Mouse (Mus musculus) cerebellum, adult 8-10 months (tissue): Measurements from ENCODE around the gene Grik2.
"Not testable (repeated sequence)": the region's sequence is repeated elsewhere in the genome, so short reads cannot be mapped to it uniquely, and the experiment has no call there.

Source experiments
- DNase-seq: peaks from one replicate; pipeline ENCODE4 v3.0.0; 2022

Grik2 gene

GRCm38 (mm10) chr10:49639901-49640300, 148.7 kb downstream of the Grik2 start:
- DNase-seq, result peak; percentile 63

DNA sequence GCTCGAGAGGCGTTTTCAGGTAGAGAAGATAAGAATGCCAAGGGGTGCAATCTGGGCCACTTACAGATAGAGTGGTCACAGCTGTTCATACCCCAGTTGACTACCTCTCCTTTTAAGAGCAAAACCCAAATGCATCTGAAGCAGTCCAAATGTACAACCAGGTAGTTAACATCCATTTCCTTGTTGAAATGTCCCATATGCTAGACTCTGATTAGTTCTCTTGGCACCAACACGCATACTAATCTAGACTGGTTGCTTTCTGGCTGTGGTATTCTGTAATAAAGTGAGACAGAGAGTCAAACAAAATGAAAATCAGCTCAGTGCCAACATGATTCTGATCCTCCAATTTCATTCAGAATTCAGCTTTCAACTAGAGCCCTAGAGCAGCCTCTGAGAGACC, 164.6 kb downstream of the Grik2 start:
- DNase-seq, result no peak

DNA sequence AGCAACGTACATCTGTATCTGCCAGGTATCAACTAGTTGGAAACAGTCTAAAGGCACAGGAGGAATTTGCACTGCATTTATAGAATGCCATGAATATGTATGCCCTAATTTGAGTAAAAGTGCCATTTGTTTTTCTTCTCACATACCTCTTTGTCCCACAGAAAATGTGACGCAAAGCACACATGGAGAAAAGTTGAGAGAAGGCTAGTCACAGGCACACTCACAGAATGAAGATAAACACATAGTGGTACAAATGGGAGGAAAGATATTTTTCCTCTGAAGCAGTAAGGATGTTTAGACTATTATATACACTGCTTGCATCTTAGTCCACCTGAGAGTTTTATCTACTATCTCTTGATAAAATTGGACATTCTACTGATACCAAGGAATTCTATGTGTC, 190.9 kb downstream of the Grik2 start:
- no peak for DNase-seq

DNA sequence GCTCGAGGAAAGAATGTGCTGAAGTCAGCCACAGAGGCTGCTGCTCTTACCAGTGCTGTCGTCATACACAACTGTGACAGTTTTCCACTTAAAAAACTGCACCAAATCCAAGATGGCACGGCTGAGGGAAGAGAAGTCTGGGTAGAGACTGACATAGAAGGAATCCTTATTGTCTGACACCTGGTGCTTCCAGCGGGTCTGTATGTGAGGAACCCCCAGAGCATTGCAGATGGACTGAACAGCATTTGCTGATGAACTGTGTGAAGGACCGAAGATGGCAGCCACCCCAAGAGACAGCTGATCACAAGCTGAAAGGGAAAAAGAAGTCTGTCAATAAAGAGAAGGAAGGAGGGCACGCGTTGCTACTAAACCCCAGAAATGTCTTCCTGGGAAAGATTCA, 215.1 kb downstream of the Grik2 start:
- DNase-seq, result no peak

- no peak for DNase-seq
Measured at GRCm38 (mm10) chr10:49559872-49560407, 228.6 kb downstream of the Grik2 start.

DNA sequence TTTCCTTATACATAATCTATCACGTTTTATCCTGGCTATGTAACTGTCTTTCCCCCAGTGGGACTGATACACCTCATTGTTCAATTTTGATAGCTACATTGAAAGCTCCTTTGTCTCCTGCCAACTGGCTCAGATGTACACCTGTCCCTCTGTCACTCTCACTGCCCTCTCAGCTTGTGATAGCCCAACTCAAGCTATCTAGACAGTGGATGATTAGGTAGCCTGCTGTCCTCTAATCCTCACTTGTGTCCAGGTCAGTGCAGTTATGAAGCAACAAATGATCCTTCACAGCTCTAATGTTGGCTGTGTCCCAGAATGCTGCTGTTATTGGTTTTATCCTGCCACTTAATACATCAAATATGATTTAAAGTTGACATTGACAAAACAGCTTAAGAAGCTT, 246.3 kb downstream of the Grik2 start:
- peak; percentile 28 for DNase-seq

- no peak for DNase-seq
Measured at GRCm38 (mm10) chr10:49519752-49520151, 268.8 kb downstream of the Grik2 start.

DNA sequence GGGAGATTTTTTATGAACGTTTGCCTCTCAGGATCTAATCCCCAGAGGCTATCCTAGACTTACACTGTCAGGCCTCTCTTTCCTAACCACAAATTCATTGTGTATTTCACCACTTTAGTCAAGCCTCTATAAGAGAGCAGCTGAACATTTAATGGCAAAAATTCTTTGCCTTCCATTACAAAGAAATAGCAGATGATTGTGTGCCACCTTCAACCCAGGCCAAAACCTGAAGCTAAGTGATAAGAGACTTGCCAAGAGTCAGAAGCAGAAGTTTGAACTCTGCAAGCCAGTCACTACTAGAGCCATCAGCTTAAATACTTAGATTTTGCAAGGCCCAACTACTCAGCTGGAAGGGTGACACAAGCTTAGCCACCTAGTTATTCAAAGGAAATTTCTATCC, 287.9 kb downstream of the Grik2 start:
- DNase-seq, result no peak

DNA sequence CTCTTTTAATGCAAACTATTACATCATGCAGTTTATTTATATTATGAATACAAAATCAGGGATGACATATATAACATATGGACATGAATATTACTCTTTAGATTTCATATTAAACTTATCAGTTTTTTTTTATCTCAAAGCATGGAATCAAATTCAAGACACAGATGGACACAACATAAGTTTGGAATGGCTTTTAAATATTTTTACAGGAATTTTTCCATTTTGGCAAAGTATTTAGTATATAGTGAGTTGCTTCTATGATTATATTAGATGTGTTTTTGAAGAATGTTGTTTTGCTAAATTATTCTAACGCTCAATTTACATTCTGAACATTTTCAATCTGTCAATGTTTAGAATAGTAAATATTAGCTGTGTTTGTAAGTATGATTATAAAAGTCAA, 291.3 kb downstream of the Grik2 start:
- no peak for DNase-seq

GRCm38 (mm10) chr10:49481439-49481838, 307.1 kb downstream of the Grik2 start:
- no peak for DNase-seq

GRCm38 (mm10) chr10:49480085-49480749, 308.3 kb downstream of the Grik2 start:
- DNase-seq, result no peak

DNA sequence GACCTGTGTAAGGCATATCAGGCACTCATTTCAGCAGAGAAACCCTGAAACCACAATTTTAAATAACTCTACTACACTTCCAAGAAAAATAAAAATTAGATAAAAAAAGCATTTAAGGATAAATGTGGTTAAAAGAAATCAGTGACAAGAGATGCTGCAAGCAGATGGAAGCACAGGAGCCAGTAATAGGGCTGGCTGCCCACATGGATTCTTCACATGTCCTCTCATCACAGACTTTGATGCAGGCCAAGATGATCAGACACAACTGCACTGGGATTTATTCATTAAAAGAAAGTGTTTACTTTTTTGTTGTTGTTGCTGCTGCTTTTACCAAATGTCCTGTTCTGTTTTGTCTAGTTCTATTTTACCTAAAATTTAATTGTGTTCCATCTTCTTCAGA, 315.0 kb downstream of the Grik2 start:
- DNase-seq, result no peak

- no peak for DNase-seq
Measured at GRCm38 (mm10) chr10:49456791-49457190, 331.8 kb downstream of the Grik2 start.

GRCm38 (mm10) chr10:49453535-49453934, 335.0 kb downstream of the Grik2 start:
- DNase-seq, result no peak

DNA sequence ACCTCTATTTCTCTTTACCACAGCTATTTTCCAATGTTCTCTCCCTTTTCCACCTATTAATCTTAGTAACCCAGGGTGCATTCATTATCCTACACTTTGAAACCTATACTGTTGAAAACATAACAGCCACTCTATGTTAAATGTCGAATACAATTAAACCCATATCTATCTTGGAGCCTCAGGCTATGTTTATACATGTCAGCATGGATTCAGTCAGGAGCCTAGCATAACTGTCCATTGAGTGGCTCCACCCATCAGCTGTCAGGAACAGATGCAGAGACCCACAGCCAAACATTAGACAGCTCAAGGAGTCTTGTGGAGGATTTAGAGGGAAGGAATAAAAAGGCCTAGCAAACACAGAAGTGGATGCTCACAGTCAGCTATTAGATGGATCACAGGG, 347.2 kb downstream of the Grik2 start:
- DNase-seq, result no peak

DNA sequence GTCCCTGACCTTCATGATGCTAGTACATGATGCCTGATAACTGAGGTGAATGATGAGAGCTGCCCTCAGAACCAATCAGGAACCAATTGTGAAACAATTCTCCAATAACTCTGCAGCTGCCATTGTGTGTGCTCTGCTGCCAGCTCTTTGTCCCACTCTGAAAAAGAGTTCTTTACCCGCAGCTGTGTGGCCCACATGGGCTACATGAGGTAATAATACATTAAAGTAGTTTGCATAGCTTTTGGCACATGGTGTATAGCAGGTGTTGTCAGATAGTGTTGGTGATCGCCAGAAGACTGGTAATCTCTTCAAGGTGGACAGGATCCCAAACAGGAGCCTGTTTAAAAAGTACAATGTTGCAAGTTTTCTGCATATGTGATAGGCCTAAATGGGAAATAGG, 351.5 kb downstream of the Grik2 start:
- no peak for DNase-seq

DNA sequence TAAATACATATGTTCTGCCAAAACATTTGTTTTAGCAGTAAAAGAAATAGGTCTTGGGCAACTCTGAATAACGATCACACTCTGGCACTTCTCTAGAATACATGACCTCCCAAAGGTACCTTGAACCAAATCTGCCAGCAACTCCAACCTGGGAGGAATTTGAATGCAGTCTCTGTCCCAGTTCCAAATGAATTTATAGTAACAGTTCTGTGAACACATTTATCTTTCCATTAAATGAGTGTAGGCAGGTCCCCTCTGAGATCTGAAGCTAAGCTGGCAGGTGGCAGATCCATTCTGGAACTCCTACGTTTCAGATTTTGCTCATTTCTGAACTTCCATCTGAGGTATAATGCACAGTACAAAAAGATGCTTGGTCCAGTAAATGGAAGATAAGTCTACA, 352.3 kb downstream of the Grik2 start:
- DNase-seq, result peak; percentile 35

DNA sequence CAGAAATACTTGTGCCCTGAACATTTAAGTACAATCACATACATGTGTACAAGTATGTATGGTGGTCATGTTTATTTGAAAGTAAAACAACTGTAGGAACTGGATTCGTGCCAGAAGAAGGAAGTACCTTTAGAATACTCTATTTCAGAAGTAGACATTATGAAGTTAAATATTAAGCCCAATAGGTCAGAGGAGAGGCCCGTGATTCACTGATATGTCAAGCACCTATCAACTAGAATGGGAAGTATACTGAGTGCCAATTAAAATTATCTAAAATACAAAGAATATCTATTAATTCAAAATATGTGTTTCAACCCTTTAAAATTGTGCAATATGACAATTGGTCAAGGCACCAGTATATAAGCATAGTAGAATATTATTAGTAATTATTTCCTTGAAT, 355.7 kb downstream of the Grik2 start:
- no peak for DNase-seq

DNA sequence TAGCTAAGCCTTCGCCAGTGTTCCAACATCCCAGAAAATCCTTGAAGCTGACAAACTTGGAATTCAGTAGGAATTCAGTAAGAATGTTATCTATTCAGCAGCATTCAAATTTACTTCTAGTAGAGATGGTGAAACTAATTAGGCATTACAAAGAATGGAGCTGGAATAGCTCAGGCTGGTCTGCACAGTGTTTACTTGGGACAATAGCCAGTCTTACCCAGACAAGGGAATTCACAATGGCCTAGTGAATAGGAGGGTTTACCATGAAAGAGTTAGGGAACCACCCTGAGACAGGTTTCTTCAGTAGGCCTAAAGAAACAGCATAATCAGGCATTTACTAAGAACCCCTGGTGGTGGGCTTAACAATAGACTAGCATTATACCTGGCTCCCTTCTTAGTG, 371.4 kb downstream of the Grik2 start:
- not testable (repeated sequence) for DNase-seq

DNA sequence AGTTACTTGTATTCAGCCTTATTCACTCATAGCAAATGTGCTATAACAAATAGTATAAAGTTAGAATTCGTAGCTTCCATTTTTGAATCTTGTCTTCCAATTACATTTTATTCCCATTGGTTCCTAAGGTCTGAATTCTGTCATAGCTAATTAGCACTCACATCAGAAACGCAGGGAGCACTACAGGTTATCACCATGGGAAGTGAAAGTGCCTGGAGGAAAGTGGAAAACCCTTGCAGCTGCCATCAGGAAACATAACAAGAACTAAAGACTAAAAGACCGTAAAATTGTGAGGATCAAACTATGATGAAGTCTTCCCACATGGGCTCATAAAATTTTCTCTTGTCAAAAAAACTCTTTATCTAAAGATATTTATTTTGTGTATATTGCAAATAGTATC, 405.6 kb downstream of the Grik2 start:
- no peak for DNase-seq

- peak; percentile 85 for DNase-seq
Measured at GRCm38 (mm10) chr10:49381852-49382251, 406.7 kb downstream of the Grik2 start.

DNA sequence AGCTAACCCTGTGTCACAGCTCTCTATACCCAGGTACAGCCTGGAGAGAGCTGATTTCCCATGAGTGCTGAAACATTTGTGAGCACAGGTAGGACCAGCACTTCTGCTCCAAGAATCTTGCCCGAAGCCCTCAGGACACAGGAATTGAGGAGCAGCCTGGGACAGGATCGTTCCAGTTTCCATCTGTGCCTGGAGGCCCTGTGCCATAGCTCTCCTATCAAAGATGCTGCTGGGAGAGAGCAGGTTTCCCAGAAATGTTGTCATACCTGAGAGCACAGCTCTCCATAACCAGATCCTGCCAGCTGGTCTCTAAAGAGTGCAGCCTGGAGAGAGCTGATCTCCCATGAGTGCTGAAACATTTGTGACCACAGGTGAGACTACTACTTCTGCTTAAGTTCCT, 420.0 kb downstream of the Grik2 start:
- peak; percentile 54 for DNase-seq

DNA sequence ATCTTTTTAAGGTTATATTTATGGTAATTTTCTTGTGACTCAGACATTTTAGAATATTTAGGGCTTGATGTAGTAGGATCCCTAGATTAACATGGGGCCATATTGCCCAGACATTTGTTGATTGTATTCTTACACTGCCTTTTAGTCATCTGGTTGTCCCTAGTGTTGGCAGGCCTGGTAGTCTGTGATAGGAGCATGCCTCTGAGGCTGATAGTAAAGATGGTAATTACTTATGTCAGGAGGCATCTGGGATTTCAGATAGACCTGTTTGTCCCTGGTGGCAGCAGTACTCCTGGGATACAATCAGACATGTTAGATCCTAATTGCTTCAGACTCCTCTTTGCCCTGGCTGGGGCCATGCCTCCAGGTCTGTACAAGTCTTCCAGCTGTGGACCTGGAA, 423.3 kb downstream of the Grik2 start:
- DNase-seq, result no peak

DNA sequence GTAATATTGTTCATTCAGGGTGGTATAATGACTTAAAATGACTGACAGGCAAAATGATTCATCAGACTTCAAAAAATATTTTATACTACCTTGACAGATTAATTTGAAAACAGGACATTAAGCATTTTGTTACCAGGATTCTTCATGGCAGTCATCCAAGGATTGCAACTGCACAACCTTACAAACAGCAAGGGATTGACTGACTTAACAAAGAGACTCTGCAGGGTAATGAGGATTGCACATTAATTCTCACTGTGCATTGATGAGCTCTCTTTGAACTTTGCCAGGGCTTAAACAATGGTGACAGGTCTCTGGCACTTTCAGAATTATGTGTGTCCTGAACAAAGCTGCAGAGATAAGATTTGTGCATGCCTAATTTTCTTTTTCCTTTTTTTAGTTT, 466.2 kb downstream of the Grik2 start:
- DNase-seq, result no peak

DNA sequence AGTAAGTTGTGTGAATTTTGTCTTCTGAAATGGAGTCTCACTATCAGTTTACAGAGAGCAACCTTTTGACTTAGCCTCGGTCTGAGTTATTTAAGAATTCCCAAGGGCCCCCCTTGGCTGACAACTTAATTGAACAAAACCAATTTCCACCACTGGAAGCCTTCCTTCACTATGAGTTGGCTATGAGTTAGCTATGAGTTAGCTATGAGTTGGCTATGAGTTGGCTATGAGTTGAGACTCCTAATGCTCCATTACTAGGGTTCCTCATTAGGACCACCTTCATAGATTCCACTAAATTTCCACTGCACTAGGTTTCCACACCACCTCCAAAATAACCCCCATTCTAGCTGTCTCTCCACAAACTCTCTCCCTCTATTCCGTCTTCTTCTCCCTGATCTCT, 468.7 kb downstream of the Grik2 start:
- DNase-seq, result no peak
